Mouse (Mus musculus) gonadal fat pad, adult 2 months (tissue): ENCODE data around the gene Ccdc30. TPM values are rescaled to one million over a fixed set of nuclear protein-coding genes. Genes with fewer than 3 reads are reported as not detected.

Experiments
- DNase-seq: peaks from one replicate; pipeline ENCODE4 v3.0.0-alpha.2; 2012; ENCODE audit warnings: low read depth
- polyA plus RNA-seq: library from polyadenylated mRNA; depleted of rRNA; stranded (reverse); fragments of >200 nt; gene quantifications from 2 replicates; pipeline ENCODE4 v1.2.3, GENCODE M21; 2012

Ccdc30 gene
- polyA plus RNA-seq, 1 experiment, result 1.1 TPM

GRCm38 (mm10) chr4:119417270-119417669 lies 1.9 kb upstream of the Ccdc30 start:
- DNase-seq, result no peak

- DNase-seq, result no peak
Observed at GRCm38 (mm10) chr4:119412791-119413190, 2.5 kb downstream of the Ccdc30 start.

- DNase-seq, result no peak
Observed at GRCm38 (mm10) chr4:119411877-119412650, 3.3 kb downstream of the Ccdc30 start.

DNA sequence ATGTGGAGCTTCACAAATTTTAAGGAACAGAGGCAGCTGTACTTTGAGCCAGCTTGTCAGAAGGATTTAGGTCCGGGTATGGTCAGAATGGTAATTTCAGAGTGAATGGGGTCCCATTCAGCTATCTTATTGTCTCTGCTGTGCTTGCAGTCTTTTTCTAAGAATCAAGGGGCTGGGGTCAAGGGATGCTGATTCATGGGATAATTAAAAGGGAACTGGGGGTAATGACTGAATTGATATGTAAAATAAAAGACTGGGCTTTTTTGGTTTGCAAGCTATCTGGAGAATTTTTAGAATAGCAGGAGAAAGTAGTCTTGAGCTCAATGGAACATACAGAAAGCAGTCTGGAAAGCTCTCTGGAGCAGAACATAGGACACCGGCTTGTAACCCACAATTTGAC lies 11.9 kb downstream of the Ccdc30 start:
- DNase-seq, result no peak

- DNase-seq, result no peak
Observed at GRCm38 (mm10) chr4:119400896-119401295, 14.4 kb downstream of the Ccdc30 start.

GRCm38 (mm10) chr4:119398751-119399150 lies 16.6 kb downstream of the Ccdc30 start:
- DNase-seq, result no peak

GRCm38 (mm10) chr4:119390369-119390768 lies 25.0 kb downstream of the Ccdc30 start:
- no peak for DNase-seq

DNA sequence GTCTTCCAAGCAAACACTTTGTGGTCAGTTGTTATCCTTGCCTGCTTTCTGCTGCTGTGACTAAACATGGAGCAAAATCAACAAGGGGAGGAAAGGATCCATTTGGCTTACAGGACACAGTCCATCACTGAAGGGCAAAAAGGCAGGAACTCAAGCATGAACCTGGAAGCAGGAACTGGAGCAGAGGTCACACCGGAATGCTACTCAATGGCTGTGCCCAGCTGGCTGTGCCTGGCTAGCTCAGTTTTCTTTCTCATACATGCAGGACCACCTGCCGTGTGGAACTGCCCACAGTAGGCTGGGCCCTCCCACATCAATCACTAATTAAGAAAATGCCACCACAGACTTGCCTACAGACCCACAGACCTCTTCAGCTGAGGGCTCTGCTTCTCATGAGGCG lies 26.1 kb downstream of the Ccdc30 start:
- no peak for DNase-seq

DNA sequence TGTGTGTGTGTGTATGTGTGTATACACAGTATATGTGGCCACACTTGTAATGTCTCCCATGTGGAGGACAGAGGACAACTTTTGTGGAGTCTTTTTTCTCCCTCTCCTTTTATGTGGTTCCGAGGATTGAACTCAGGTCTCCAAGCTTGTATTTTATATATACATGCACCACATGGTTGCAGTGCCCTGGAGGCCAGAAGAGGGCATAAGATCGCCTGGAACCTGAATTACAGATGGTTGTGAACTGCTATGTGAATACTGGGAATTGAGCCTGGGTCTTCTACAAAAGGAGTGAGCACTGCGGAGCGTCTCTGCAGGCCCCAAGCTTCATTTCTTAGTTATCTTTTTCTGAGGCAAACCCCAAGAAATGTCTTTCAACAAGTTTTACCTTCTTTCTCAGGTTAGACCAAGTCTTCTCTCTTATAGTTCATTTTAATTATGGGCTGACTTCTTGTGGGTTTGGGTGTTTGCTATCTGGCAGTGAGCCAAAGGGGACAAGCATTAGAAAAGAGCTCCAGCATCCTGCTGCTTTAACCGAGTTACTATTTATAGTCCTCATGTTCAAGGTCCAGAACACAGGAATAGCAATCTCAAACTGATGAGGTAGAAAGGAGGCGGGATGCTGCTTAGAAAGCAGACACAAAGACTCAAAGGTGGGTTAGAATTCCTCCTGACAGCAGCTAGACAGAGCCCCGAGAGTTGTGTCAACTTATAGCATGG lies 33.7 kb downstream of the Ccdc30 start:
- no peak for DNase-seq

DNA sequence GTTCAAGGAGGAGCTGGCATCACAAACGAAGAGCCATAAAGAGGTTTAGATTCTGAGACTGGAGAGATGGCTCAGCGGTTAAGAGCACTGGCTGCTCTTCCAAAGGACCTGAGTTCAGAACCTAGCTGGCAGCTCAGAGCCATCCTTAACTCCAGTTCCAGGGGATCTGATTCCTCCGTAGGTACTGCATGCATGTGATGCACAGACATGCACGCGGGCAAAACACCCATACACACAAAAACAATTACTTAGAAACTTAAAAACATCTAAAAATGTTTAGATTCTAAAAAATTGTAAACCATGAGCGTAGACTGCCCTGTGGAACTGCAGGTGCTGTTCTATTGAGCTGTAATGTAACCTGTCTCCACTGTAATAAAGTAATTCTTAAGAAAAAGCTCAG lies 45.9 kb downstream of the Ccdc30 start:
- DNase-seq, result no peak

DNA sequence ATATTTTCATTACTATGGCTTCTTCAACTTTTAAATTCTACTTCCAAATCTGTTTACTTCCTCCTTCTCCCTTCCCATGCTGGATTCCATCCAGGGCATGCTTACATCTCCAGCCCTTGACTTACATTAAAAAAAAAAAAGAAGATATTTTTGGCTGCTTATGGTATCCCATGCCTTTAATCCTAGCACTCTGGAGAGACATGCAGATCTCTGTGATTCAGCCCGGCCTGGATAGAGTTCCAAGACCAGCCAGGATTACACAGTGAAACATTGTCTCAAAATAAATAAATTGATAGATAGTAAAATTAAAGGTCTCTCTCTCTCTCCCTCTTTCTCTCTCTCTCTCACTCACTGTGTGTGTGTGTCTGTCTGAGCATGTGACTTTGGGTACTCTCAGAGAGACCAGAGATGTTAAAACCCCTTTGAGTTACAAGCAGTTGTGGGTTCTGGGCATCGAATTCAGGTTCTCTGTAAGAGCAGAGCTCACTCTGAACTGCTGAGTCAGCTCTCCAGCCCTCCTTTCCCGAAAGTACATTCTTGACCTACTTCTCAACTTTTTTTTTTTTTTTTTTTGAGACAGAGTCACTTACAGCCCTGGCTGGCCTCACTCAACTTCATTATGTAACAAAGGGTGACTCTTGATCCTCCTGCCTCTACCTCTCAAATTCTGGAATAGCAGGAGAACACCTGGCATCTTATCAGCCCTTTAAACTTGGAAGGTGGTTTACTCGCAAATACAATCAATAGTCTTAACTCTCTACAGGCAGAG lies 48.4 kb downstream of the Ccdc30 start:
- DNase-seq, result no peak

- DNase-seq, result no peak
Observed at GRCm38 (mm10) chr4:119362231-119362630, 53.1 kb downstream of the Ccdc30 start.

GRCm38 (mm10) chr4:119359196-119359971 lies 55.9 kb downstream of the Ccdc30 start:
- DNase-seq, result no peak

DNA sequence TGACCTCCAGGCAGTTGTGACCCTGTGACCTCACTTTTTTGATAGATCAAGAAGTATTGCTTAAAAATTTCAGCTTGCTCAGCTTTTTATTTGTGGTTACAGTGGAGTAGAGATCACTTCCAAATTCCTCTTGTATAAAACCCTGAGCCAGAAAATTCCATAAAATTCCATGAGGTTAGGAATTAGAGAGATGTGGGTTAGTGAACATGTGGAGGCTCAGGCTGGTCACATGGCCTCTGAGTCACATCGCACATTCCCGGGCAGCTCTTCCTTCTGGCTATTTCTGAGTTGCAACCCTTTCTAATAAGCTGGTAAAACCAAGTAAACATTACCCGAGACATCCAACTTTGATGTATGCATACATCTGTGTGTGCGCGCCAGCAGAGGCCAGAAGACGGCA lies 69.8 kb downstream of the Ccdc30 start:
- DNase-seq, result no peak

GRCm38 (mm10) chr4:119338861-119339361 lies 76.4 kb downstream of the Ccdc30 start:
- no peak for DNase-seq

DNA sequence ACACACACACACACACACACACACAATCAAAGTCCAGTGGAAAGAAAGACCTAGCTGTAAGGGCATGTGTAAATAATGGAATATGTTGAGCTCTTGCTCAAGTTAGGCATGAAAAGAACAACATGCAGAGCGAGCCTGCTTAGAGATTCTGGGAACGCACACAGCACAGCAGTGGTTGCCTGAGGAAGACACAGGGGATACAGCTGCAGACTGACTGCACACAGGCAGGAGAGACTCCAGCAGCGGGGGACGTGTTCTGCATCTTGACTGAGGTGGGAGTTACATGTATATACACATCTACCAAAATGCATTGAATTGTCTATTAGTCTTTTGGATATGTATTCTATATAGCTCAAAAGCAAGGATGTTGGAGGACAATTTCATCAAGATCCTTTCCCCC lies 76.9 kb downstream of the Ccdc30 start:
- no peak for DNase-seq

GRCm38 (mm10) chr4:119333487-119333886 lies 81.8 kb downstream of the Ccdc30 start:
- no peak for DNase-seq

- DNase-seq, result no peak
Observed at GRCm38 (mm10) chr4:119320896-119321550, 94.3 kb downstream of the Ccdc30 start.

GRCm38 (mm10) chr4:119320131-119320830 lies 95.0 kb downstream of the Ccdc30 start, which contains the start of gene Ppih:
Ppih (minus strand) TSS chr4:119320546.
- peak; percentile 38 for DNase-seq

DNA sequence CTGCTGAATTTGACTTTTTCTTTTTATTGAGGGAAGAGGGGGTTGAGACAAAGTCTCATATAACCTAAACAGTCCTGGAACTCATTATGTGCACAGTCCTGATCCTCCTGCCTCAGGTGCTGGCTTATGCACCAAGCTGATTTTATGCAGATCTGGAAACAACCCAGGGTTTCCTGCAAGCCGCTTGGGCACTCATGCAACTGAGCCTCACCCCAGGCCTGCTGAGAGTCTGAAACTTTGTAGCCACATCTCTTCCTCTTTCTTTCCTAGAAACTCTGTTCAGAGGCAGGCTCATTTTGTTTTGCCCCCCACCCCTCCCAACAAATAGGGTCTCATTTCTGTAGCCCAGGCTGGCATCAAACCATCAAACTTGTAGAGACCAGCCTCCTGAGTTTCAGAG lies 101.6 kb downstream of the Ccdc30 start:
- DNase-seq, result no peak
